Mouse (Mus musculus) liver, embryonic 14 days (tissue): ENCODE data around the gene Cd3d. TPM values are rescaled to one million over a fixed set of nuclear protein-coding genes. Genes with fewer than 3 reads are reported as not detected.

ENCODE experiments used
- polyA plus RNA-seq: library from polyadenylated mRNA; depleted of rRNA; stranded (reverse); fragments of >200 nt; gene quantifications from 2 replicates; pipeline ENCODE4 v1.2.3, GENCODE M21; 2012; rRNA removed

Gene Cd3d
- polyA plus RNA-seq: 0.01 and 0.02 TPM in 2 replicates

DNA sequence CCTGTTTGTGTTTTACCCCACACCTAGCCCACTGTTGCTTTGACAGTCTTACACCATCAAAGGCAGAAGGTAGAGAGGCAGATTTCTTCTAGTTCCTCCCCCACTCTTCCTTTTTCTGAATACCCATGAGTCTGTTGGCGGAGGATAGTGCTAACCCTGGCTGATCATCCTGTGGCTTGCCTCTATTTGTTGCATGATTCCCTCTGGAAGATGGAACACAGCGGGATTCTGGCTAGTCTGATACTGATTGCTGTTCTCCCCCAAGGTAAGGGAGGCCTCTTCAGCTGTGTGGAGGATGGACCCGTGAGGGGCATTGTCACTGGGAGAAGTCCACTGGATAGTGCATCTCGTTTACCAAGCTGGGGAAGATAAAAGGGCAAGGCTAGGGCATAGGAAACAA is at the start of gene Cd3d:
Cd3d (plus strand) TSS at position 111 of the 400 bp plus-strand sequence.

DNA sequence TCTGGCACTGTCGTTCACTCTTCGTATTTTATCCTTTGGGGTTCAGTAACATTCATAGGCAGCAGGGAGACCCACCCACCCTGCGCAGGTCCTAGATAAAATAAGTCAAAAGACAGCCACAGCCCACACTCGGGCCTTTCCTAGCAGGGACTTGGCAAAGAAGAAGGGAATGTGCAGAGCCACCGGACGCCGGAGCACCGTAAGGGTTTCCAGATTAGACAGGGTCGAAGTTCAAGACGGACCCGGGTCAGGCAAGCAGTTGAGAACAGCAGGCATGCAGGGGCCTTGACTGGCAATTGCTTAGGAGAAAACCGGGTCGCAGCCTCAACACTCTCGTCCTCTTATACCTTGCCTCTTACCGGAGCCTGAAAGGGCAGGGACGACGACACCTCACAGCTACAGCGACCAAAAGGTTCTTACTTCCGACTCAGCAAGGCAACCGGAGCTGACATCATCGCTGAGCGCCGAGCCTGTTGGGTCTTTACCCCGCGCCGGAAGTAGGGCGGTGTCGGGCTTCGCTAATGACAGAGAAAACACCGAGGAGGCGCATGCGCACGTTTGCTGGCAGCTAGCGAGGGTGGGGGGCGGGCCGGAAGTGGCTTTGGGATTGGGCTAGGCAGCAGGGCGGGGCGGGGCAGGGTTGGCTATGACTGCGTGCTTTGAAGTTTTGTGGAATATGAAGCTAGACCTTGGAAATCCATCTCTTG is 16.3 kb upstream of the Cd3d start, which contains the start of gene Ube4a:
Ube4a (minus strand) TSS at position 475 of the 707 bp plus-strand sequence.

DNA sequence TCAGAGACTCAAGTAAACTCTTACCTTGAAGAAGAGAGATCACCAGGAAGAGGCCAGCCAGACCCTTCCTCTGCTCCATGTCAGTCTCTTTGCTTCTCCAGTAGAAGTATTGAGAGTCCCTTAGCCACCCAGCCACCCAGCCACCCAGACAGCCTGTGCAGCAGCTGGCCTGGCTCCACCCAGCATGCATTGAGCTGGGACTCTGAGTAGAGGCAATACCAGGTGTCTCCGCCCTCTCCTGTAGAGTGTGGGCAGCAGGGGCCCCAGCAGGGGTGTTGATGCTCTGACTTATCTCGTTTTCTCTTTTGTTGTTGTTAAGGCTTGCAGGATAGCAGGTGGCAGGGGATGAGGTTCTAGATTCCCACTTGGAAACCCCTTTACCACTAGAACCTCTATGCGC is 1.3 kb upstream of the Cd3d start, which contains the start of gene Cd3g:
Cd3g (minus strand) TSS at position 190 of the 400 bp plus-strand sequence.

GRCm38 (mm10) chr9:45009180-45010078 is 27.8 kb downstream of the Cd3d start, which contains the start of gene Cd3e:
Gene Cd3e, minus strand, starts transcription at chr9:45009627.

Other genes with a start within 250 kb of the Cd3d start
- 2.3 and 2.6 TPM in 2 replicates for gene Phldb1, start 246.6 kb upstream of the Cd3d start, polyA plus RNA-seq
- 36.2 and 38.3 TPM in 2 replicates for gene Arcn1, start 213.9 kb upstream of the Cd3d start, polyA plus RNA-seq
- gene Ift46, start 213.9 kb upstream of the Cd3d start, polyA plus RNA-seq: 12.3 and 18.5 TPM in 2 replicates
- 3.3 and 4.6 TPM in 2 replicates for gene Tmem25, start 182.5 kb upstream of the Cd3d start, polyA plus RNA-seq
- 32.0 and 36.6 TPM in 2 replicates for gene Ttc36, start 178.7 kb upstream of the Cd3d start, polyA plus RNA-seq
- 2.0 and 3.3 TPM in 2 replicates for gene Kmt2a, start 100.5 kb upstream of the Cd3d start, polyA plus RNA-seq
- gene Atp5l, start 61.0 kb upstream of the Cd3d start, polyA plus RNA-seq: 404 and 423 TPM in 2 replicates
- gene Ube4a, start 16.2 kb upstream of the Cd3d start, polyA plus RNA-seq: 6.4 and 9.6 TPM in 2 replicates
- 0.09 and 0.17 TPM in 2 replicates for gene Cd3g, start 1.4 kb upstream of the Cd3d start, polyA plus RNA-seq
- gene Cd3e, start 27.8 kb downstream of the Cd3d start, polyA plus RNA-seq: not detected in 2 replicates
- gene Mpzl2, start 58.0 kb downstream of the Cd3d start, polyA plus RNA-seq: 4.8 and 5.3 TPM in 2 replicates
- 0.43 and 0.51 TPM in 2 replicates for gene Mpzl3, start 73.4 kb downstream of the Cd3d start, polyA plus RNA-seq
- gene Jaml, start 97.4 kb downstream of the Cd3d start, polyA plus RNA-seq: 0.06 and 0.07 TPM in 2 replicates
- 0.14 and 0.16 TPM in 2 replicates for gene Scn2b, start 136.0 kb downstream of the Cd3d start, polyA plus RNA-seq
- 0.06 and 0.07 TPM in 2 replicates for gene Scn4b, start 156.6 kb downstream of the Cd3d start, polyA plus RNA-seq
- gene BC049352, start 200.2 kb downstream of the Cd3d start, polyA plus RNA-seq: 0.02 TPM in 1 of 2 replicates, not detected in the other
- gene Tmprss4, start 222.3 kb downstream of the Cd3d start, polyA plus RNA-seq: 0.01 and 0.05 TPM in 2 replicates